Mouse (Mus musculus): ENCODE results near the gene Park7. TPM values are rescaled to one million over a fixed set of nuclear protein-coding genes. Genes with fewer than 3 reads are reported as not detected.

Park7 gene
- polyA plus RNA-seq, 1 experiment, result 34.4 TPM

DNA sequence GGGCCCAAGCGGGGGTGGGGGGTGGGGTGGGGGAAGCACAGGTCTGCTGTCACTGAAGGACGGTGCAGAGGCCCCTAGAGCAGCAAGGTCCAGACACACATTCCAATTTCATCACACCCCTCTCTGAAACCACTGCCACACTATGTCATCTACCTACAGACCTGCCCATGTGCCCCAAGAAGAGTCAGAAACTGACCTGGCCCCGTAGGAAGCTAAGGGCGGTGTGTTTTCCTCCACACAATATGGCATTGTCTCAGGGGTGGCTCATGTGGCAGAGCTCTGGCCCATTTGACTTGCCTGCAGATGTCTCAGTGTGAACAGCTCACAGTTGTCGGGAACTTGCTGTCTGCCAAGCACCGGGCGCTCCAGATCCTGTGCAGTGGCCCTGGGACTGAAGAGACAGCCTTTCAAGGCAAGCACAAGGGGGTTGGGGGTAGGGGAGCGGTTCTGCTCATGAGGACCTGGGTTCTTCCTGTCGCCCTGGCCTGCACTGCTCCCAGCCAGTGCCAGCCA lies 42.0 kb downstream of the Park7 start:
- Histone ChIP-seq H3K36me3 (ENCODE audit: control insufficient read depth) (peaks cover under 1% of the 10 kb centered on the region; the same call in 1 of the 2 replicates), H3K27me3 (ENCODE audit: control insufficient read depth) (no peaks in the 10 kb centered on the region), H3K4me1 (ENCODE audit: control insufficient read depth) (no peaks in the 10 kb centered on the region), H3K4me3 (replicated peaks) (no peak overlapping the region), H3K9me3 (ENCODE audit: control insufficient read depth, low read length) (no peaks in the 10 kb centered on the region)
- TF ChIP-seq GATA1 (IDR thresholded peaks at IDR 0.05; ENCODE audit: low read length), result no peak

DNA sequence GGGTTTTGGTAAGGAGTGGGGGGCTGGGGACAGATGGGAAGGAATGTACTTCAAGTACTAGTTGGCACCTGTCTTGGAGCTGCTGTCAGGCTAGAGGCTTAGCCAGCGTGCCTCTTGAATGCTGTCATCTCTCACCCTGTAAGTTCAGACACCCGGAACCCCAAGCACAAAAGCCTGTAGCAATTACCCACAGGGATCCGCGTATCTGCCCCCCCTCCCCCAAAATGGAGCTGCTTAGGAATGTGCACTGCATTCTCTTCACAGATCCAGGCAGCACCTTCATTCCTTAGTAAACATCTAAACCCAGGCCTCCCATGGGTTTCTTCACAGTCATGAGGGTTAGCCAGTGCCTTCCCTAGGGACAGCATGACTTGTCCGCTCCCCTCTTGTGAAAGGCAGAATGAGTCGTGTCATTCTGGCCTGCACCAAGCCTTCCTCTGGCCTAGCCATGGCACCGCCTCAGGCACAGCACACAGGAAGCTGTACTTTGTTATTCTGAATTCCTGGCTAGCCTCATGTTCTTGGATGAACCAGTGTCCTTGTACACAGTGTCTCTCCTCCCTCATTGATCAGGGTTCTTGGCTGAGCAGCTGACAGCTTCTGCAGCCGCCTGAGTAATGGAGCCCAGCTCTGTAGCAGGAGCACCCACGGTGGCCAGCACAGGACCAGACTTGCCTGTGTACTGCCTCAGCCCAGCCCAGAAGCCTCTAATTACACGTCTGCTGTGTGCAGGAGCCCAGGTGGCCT lies 42.7 kb downstream of the Park7 start:
- Histone ChIP-seq H3K4me3 (replicated peaks) (no peak overlapping the region), H3K36me3 (ENCODE audit: control insufficient read depth) (peaks cover 7% of the 10 kb centered on the region; the same call in 1 of the 2 replicates), H3K9me3 (ENCODE audit: control insufficient read depth, low read length) (no peaks in the 10 kb centered on the region), H3K27me3 (ENCODE audit: control insufficient read depth) (no peaks in the 10 kb centered on the region), H3K4me1 (ENCODE audit: control insufficient read depth) (no peaks in the 10 kb centered on the region)
- TF ChIP-seq TAL1 (IDR thresholded peaks at IDR 0.05; ENCODE audit: low read length), result no peak
- TF ChIP-seq GATA1 (IDR thresholded peaks at IDR 0.05; ENCODE audit: low read length), result no peak

DNA sequence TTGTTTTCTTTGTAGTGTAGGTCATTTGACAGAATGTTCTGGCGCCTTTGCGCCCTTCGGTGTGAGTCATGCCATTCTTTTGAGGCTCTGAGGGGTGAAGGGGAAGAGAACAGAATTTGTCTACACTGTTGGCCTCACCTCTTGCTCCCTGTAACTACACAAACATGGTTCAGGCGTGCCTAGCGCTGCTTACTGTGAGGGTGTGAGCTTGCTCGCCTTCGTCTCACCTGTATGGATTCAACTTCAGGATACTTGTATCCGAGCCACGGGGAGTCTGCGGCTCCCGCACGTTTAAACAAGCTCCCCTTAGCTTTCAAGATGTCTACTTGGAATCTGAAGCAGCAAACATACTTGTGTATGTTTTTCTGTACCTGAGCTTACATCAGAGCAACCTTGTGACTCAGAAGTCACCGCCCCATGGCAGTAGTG lies 43.3 kb downstream of the Park7 start:
- Histone ChIP-seq H3K36me3 (ENCODE audit: control insufficient read depth) (peaks cover 10% of the 10 kb centered on the region; the same call in 1 of the 2 replicates), H3K27me3 (ENCODE audit: control insufficient read depth) (no peaks in the 10 kb centered on the region), H3K4me3 (replicated peaks) (no peak overlapping the region), H3K9me3 (ENCODE audit: control insufficient read depth, low read length) (no peaks in the 10 kb centered on the region), H3K4me1 (ENCODE audit: control insufficient read depth) (no peaks in the 10 kb centered on the region)
- TF ChIP-seq GATA1 (IDR thresholded peaks at IDR 0.05; ENCODE audit: low read length) (no peak), TAL1 (IDR thresholded peaks at IDR 0.05; ENCODE audit: low read length) (no peak)

DNA sequence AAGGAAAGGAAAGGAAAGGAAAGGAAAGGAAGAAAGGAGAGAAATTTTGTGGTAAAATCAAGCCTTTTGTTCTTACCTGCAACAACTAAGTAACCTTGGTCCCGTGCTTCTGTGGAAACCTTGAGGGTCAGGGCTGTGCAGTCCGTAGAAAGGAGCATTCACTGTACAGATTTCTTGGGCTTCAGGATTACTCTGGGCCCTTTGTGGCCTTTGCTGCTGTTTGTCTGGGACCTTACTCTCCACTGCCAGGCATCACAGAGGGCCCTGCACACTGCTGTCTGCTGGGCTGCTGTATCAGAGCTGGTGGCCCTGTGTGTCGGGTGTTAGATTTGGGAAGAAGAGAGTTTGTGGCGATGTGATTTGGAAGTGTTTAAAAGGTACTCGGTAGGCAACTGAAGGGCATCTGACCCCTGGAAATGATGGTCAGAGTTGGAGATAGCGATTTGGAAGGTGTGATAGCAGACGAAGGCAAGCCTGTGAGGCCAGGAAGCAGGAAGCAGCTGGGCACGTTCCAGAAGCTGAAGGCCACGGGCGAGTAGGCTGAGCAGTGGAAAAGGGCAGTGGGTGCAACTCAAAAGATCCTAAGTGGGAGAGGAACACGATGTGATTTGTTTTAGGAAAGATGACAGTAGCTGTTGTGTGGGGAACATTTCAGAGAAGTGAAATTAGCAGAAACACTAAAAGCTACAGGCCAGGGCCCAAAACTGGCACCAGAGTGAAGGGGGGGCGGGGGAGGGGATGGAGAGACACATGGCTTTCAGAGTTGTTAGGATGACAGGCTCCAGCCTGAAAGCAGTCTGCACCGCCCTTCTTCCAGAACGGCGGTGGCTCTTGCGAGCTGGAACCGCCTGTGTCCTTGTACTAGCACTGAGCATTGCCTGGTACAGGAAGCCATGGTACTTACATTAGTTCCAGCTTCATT lies 44.7 kb downstream of the Park7 start:
- Histone ChIP-seq H3K9me3 (ENCODE audit: control insufficient read depth, low read length) (no peaks in the 10 kb centered on the region), H3K4me3 (replicated peaks) (no peak overlapping the region), H3K27me3 (ENCODE audit: control insufficient read depth) (no peaks in the 10 kb centered on the region), H3K36me3 (ENCODE audit: control insufficient read depth) (peaks cover 11% of the 10 kb centered on the region; the same call in 1 of the 2 replicates), H3K4me1 (ENCODE audit: control insufficient read depth) (no peaks in the 10 kb centered on the region)
- TF ChIP-seq GATA1 (IDR thresholded peaks at IDR 0.05; ENCODE audit: low read length) (no peak), TAL1 (IDR thresholded peaks at IDR 0.05; ENCODE audit: low read length) (no peak)

DNA sequence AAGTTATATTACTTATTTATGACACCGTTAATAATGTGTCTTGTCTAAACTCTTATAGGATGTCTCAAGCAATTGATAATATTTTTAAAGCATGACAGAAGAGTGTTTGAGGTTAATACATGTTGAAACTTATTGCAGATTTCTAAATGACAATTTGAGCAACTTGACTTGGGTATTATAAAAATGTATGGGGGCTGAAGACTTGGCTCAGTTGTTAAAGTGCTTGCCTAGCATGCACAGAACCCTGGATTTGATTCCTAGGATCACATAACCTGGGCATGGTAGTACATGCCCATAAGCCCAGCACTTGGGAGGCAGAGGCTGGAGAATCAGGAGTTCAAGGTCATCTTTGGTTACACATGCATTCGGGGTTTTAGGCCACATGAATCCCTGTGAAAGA lies 45.4 kb downstream of the Park7 start:
- H3K36me3 ChIP-seq (ENCODE audit: control insufficient read depth), result peaks cover 11% of the 10 kb centered on the region; the same call in 1 of the 2 replicates
- H3K4me1 ChIP-seq (ENCODE audit: control insufficient read depth), result no peaks in the 10 kb centered on the region
- H3K4me3 ChIP-seq (replicated peaks), result no peak overlapping the region
- no peaks in the 10 kb centered on the region for H3K9me3 ChIP-seq (ENCODE audit: control insufficient read depth, low read length)
- no peaks in the 10 kb centered on the region for H3K27me3 ChIP-seq (ENCODE audit: control insufficient read depth)
- TF ChIP-seq TAL1 (IDR thresholded peaks at IDR 0.05; ENCODE audit: low read length) (no peak), GATA1 (IDR thresholded peaks at IDR 0.05; ENCODE audit: low read length) (no peak)

DNA sequence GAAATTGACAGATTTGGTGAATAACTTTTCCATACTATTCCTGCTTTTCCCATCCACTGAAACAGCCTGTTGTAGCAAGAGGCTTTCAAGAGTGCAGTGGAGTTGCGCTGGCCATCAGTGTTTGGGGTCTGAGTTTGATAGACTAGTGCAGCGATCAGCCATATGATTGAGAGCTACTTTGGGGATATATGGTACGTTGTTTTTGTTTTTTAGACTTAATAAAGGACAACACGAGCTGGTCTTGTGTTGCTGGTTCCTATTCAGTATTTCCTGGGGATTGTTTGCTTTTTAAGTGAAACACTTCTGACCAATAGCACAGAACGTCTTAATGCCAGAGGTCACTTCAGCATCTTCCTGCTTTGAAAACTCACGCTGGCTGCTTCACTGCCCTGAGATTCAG lies 46.1 kb downstream of the Park7 start:
- H3K36me3 ChIP-seq (ENCODE audit: control insufficient read depth), result peaks cover 11% of the 10 kb centered on the region; the same call in 1 of the 2 replicates
- no peaks in the 10 kb centered on the region for H3K27me3 ChIP-seq (ENCODE audit: control insufficient read depth)
- no peaks in the 10 kb centered on the region for H3K9me3 ChIP-seq (ENCODE audit: control insufficient read depth, low read length)
- H3K4me3 ChIP-seq (replicated peaks), result no peak overlapping the region
- no peaks in the 10 kb centered on the region for H3K4me1 ChIP-seq (ENCODE audit: control insufficient read depth)
- no peak for TF ChIP-seq GATA1 (IDR thresholded peaks at IDR 0.05; ENCODE audit: low read length)
- no peak for TF ChIP-seq TAL1 (IDR thresholded peaks at IDR 0.05; ENCODE audit: low read length)

DNA sequence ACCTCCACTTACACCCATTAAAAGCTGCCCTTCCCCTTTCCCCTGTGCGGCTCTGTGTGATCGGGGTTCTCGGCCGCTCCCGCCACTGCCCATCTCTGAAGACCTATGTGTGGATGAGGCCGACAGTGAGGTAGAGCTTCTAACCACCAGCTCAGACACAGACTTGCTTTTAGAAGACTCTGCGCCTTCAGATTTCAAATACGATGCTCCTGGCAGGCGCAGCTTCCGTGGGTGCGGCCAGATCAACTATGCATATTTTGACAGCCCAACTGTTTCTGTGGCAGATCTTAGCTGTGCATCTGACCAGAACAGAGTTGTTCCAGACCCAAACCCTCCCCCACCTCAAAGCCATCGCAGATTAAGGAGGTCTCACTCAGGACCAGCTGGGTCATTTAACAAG lies 47.7 kb downstream of the Park7 start:
- no peaks in the 10 kb centered on the region for H3K9me3 ChIP-seq (ENCODE audit: control insufficient read depth, low read length)
- TF ChIP-seq GATA1 (IDR thresholded peaks at IDR 0.05; ENCODE audit: low read length) (no peak), TAL1 (IDR thresholded peaks at IDR 0.05; ENCODE audit: low read length) (no peak)
- H3K27me3 ChIP-seq (ENCODE audit: control insufficient read depth), result no peaks in the 10 kb centered on the region
- no peak overlapping the region for H3K4me3 ChIP-seq (replicated peaks)
- H3K36me3 ChIP-seq (ENCODE audit: control insufficient read depth), result peaks cover 11% of the 10 kb centered on the region; the same call in 1 of the 2 replicates
- no peaks in the 10 kb centered on the region for H3K4me1 ChIP-seq (ENCODE audit: control insufficient read depth)

DNA sequence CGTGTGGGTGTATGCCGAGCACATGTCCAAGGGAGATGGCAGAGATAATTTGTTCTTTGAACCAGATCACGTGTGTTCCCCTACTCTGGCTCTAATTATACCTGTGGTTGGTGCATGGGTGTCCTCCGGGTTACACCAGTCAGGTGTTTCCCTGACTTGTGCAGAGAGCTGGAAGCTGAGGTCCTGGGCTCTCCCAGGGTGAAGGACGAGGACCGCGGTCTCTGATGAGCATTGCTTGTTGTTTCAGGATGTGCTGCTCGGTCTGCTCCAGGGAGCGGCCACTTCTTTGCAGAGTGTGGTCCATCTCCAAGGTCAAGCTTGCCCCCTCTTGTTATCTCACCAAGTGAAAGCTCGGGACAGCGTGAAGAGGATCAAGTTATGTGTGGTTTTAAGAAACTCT lies 48.2 kb downstream of the Park7 start:
- H3K9me3 ChIP-seq (ENCODE audit: control insufficient read depth, low read length), result no peaks in the 10 kb centered on the region
- TF ChIP-seq TAL1 (IDR thresholded peaks at IDR 0.05; ENCODE audit: low read length) (no peak), GATA1 (IDR thresholded peaks at IDR 0.05; ENCODE audit: low read length) (no peak)
- H3K4me1 ChIP-seq (ENCODE audit: control insufficient read depth), result no peaks in the 10 kb centered on the region
- no peaks in the 10 kb centered on the region for H3K27me3 ChIP-seq (ENCODE audit: control insufficient read depth)
- no peak overlapping the region for H3K4me3 ChIP-seq (replicated peaks)
- H3K36me3 ChIP-seq (ENCODE audit: control insufficient read depth), result peaks cover 11% of the 10 kb centered on the region; the same call in 1 of the 2 replicates

DNA sequence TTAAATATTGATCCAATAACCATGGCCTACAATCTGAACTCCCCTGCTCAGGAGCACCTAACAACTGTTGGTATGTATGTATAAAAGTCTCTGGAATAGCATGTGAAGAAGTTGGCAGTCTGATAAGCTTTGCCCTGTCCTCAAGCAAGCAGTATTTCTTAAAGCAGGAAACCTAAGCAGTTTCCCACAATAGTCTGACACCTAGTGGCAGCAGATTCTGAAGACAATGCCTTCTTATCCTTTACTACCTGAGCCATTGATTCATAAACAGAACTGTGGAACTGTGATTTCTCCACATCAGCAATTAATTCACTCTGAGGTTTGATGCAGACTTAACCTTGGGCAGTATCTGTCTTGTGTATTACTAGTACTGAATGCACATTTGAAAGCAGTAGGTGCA lies 48.9 kb downstream of the Park7 start:
- Histone ChIP-seq H3K4me3 (replicated peaks) (no peak overlapping the region), H3K9me3 (ENCODE audit: control insufficient read depth, low read length) (no peaks in the 10 kb centered on the region), H3K4me1 (ENCODE audit: control insufficient read depth) (no peaks in the 10 kb centered on the region), H3K27me3 (ENCODE audit: control insufficient read depth) (no peaks in the 10 kb centered on the region), H3K36me3 (ENCODE audit: control insufficient read depth) (peaks cover 11% of the 10 kb centered on the region; the same call in 1 of the 2 replicates)
- TF ChIP-seq TAL1 (IDR thresholded peaks at IDR 0.05; ENCODE audit: low read length) (no peak), GATA1 (IDR thresholded peaks at IDR 0.05; ENCODE audit: low read length) (no peak)
